Mouse (Mus musculus): Measurements from ENCODE around the gene Cntf.

DNA sequence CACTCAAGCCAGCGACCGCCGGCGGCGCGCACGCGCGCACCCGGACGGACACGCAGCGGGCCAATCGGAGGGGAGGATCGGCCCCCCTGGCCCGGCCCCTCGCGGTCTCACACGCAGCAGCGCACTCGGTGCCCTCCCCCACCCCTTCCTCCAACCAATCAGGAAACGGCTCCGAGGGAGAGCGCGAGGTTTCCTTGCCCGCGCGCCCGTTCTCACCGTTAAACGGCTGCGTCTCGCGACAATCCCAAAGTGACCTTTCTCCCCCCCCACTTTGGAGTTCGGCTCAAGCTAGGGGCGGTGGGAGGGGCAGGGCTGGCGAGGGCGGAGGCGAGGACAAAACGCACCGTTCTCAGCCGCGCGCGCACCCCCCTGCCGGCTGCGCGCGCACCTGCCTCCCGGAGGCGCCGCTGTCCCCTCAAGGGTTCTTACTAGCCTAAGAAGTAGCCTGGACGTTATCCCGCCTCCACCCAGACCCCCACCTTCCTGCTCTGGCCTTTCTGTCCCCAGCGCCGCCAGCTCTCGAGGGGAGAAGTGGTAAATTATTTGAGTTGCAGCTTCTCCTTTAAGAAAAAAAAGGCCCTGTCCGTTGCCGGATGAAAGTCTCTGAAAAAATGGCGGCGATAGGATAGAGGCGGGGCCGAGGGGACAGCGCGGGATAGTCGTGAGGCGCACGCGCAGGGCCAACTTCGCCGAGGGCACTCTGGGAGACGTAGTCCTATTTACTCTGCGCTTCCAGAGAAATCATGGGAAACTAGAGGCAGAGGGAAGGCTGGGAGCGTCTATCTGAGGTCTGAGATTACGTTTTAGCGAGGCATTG is 30.3 kb upstream of the Cntf start, which contains the start of the genes Zfp91 and Lpxn:
- TF ChIP-seq CTCF (IDR thresholded peaks at IDR 0.05; ENCODE audit: borderline replicate concordance, insufficient read depth, low read depth, low read length) (no peak), POLR2A (IDR thresholded peaks at IDR 0.05; ENCODE audit: borderline replicate concordance, insufficient read depth, low read length) (peak; percentile 41; the same call in 1 of the 2 replicates)
